Mouse (Mus musculus) kidney, adult 11 months (tissue): ENCODE results near the gene Six5.

Experiments
- DNase-seq: peaks from one replicate; pipeline ENCODE4 v3.0.0; 2022

Gene Six5

DNA sequence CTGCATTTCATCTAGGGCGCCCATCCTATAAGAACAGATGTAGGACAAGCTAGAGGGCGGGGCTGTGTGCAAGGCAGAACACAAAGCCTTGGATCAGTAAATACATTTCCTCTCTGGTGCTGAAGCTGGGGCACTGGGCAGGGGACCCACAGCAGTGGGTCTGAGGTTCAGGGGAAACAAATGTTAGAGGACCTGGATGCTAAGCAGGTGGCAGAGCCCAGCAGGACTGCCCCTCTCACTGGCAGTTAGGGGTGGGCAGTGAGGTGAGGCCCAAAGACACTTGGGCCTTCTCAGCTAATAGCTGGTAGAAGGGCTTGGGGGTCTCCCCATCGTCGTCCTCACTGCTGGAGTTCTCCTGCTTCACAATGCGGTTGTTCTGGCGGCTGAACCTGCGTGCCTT is 4.4 kb downstream of the Six5 start:
- no peak for DNase-seq

DNA sequence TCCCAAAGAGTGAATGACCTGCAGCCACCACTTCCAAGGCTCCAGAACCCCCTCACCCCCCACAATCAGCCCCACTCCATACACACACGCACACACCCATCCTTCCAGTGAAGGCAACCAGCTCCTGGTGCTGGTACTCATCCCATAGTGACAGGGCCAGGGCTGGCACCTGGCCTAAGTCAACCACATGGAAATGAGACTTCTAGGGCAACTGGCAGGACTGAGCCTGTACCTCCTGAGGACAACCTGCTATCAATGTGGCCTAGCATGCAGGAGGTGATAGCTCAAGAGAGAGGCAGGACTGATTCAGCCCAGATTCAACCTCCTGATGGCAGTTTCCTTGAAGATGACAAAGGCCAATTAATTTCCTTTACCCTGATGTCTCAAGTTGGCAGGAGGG is 5.9 kb downstream of the Six5 start:
- DNase-seq, result no peak

DNA sequence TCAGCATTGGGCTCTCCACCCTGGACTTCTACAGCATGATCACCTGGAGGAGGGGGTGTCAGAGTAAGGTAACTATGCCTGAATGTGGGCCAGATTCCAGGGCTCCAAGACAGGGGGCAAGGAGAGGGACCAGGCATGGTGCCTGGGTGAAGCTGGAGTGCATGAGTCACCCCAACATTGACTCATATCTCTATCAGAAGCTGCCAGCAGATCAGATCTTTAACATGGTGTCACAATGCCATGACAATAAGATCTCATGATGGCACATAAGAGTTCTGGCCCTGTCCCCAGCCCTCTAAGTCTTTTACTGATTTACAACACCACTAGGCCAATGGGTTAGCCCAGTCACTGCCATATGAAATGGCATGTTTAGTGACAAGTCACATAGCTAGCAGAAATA is 9.3 kb downstream of the Six5 start:
- DNase-seq, result no peak

DNA sequence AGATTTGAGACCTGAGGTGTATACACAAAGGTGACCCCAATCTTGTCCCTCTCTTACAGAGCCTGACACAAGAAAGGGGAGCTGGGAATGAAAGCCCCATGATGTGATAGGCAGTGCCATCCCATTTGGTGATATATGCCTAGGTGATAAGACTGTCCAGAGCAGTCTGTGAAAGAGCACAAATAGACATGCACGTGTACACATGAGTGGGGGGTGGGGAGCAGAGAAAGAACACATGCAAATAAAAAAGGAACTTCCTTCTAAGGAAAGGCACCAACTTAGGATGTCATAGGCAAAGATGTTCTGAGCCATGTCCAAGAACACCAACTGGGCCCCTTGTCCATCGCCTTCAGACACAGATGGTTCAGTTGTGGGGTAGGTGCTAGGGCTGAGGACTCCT is 10.1 kb downstream of the Six5 start:
- no peak for DNase-seq

DNA sequence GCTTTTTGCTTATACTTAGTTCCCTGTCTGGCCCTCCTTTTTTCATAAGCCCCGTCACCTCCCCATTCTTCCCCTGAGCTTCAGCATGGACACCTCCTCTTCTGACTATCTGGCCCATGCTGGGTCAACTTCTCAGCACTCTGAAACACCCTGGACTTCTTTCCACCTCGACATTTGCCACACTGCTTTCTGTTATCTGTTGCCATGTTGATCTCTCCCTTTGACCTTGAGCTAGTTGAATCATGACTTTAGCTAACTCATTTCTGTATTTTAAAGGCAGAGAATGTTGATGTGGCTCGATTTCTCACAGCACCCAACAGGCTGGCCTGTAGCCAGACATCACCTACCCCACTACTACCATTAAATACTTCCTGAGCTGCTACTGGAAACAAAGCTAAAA is 13.0 kb downstream of the Six5 start:
- no peak for DNase-seq

DNA sequence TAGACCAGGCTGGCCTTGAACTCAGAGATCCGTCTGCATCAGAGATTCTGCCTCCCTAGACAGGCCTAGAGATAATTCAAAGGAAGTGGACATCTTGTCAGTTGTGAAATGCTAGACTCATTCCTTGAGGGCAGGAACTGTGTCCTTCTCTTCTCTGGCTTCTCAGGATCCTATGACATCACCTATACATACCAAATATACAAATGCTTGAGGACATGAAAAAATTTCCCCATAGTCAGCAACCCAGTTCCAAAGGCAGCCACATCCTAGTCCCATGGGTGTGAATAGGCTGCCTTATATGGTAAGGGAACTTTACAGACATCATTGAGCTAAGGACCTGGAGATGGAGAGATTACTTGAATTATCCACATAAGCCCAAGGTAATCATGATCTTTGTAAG is 15.2 kb downstream of the Six5 start:
- DNase-seq, result no peak

DNA sequence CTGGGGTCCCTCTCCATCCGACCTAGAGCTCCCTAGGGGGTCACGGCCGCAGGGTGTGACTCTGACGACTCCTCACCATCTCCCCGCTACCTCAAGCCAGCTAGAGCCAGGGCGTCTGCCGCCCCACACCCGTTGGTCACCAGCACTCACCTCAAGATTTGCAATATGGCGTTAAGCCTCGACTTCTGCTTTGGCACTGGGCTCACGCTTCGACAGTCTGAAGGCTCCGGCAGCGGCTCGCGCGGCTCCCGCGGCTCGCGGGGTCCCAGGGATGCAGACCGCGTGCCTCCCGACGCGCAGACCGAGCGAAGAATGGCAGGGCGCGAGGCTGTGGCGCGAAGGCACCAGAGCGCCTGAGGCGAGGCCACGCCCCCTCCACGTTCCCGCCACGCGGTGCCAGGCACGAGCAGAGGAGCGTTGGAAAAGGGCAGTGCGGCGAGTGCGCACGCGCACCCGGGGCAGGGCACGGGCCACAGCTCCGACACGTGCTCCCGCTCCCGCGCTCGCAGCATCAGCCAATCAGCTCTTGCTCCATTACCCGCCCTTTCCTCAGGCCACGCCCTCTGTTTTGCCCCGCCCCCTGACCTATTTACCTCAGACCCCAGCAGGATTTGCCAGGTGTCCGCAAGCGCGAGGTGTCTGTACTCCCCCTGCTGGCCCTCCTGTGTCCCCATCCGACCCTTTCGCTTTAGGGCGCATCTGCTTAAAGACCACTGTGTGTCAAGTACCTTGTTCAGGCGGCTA is 23.8 kb downstream of the Six5 start, which contains the start of gene Gm4969:
TSS of gene Gm4969 (minus strand) at position 341 of the 744 bp plus-strand sequence.
- peak; percentile 70 for DNase-seq

DNA sequence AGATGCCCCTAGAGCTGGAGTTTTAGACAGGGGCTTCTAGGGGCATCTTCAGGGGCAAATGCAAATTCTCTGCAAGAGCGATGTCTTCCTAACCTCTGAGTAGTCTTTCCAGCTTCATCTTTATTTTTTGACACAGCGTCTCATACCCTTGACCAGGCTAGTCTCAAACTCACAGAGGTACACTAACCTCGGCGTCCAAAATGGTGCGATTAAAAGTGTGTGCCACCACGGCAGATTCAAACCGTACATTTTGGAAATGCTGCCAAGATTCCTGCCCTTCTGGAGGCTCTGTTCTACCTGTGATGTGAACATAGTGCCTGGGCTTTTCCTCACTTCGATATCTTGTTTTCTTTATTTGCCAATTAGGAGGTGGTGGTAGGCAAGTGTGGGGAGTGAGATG is 24.7 kb downstream of the Six5 start:
- DNase-seq, result no peak

DNA sequence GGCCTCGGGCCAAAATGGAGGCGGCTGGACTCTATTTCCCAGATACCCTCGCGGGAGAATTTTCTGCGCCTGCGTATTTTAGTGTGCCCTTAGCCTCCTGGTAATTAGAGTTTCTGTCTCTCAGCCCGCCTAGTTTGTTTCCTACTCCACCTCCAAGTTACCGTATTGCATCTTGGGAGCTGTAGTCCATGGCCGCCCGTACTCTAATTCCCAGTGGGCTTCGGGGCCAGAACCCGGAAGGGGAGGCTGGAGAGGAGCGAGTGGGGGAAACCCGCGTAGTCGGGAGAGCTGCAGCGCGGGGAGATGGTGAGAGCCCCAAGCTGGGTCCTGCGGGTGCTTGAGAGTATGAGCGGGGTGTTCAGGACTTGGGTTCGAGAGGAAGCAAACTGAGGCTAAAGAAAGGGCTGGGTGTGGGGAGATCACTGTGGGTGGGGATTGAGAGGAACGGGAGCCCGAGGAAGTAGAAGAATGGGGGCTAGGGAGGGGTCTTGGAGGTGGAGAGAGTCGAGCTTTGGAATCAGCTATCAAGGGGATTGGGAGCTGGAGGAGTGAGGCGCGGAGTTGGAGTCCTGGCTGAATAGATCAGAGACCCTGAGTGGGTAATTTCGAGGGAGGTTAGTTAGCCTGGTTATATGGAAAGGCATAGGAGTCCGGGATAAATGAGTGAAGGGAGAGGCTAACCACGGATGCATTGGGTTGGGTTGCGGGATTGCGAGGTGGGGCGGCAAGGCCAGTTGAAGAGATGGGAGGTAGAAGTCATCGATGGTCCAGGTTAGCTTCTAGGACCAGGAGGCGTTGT is 25.4 kb downstream of the Six5 start, which contains the start of gene Fbxo46:
TSS of gene Fbxo46 (plus strand) at position 229 of the 799 bp plus-strand sequence.
- peak; percentile 97 for DNase-seq

DNA sequence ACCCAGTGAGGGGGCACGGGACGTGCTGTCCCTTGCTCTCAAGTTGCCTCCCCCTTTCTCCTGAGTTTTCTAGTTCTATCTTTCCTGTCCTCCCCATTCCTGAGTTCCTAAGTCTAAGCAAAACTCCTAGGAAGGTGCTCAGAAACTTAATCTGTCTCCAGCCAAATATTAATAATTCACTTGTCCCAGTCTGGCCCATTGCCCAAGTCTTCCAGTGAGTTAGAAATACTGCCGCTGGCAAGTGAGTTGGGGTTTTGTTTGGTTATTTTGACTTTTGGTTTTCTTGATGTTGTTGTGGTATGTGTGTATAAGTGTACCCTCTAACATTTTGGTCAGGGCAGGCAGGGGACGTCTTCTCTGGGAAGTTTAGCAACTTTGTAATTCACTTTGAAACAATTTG is 27.3 kb downstream of the Six5 start:
- DNase-seq, result peak; percentile 46

DNA sequence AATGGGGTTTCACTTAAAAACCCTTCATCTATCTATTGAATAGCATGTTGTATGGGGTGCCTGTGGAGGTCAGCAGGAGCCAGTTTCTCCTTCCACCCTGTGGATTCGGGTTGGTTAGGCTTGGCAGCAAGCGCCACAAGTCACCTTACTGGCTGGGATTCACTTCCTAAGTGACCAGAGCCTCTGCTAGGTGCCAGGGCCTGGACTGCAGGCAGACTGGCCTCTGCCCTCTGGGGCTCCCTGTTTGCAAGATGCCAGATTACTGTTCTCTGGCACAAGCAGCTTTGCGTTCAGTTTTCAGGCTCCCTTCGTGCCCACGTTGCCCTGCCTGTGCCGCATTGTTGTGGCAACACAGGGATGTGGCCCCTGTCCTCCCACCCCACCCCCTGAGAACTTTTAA is 30.3 kb downstream of the Six5 start:
- peak; percentile 56 for DNase-seq

DNA sequence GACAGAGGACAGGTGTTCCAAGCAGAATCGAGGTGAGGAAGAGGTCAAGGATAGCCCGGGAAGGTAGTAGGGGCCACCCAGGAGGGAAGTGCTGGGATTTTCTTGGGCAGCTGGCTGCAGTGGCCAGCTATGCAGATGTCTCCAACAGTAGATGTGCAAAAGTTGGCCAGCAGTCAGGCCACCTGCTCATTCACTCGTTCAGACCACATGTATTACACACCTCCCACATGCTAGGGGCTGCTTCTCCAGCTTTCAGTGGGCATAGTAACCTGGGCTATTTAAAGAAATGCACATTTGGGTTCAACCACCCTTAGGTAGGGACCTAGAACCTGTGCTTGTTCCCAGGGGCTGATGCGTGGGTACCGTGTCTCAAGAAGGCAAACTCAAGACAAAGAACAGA is 33.4 kb downstream of the Six5 start:
- no peak for DNase-seq

DNA sequence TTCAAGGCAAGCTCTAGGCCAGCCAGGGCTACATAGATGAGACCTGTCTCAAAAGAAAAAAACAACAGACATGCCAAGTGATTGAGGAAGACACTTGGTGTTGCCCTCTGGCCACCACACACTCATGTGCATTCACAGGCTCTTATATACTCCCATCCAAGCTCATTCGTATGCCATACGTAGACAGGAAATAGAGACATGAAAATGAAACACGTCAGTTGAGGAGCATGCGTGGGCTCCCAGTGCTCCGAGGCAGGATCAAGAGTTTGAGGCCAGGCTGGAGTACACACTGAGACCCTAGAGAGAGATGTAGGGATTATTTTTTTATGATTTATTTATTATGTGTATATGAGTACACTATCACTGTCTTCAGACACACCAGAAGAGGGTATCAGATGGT is 35.0 kb downstream of the Six5 start:
- DNase-seq, result no peak

DNA sequence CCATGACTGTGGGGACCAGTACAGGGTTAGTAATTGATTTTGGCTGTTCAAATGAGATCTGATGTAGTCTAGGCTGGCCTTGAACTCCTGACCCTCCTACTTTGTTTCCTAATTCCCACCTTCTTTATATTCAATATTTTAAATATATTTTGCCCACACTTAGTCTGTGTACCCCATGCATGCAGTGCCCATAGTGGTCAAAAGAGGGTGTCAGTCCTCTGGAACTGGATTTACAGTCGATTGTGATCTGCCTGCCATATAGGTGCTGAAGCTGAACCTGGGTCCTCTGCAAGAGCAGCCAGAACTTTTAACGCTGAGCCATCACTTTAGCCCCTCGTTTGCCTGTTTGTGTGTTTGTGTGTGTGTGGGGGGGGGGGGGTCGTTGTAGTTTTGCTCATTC is 36.3 kb downstream of the Six5 start:
- DNase-seq, result no peak

DNA sequence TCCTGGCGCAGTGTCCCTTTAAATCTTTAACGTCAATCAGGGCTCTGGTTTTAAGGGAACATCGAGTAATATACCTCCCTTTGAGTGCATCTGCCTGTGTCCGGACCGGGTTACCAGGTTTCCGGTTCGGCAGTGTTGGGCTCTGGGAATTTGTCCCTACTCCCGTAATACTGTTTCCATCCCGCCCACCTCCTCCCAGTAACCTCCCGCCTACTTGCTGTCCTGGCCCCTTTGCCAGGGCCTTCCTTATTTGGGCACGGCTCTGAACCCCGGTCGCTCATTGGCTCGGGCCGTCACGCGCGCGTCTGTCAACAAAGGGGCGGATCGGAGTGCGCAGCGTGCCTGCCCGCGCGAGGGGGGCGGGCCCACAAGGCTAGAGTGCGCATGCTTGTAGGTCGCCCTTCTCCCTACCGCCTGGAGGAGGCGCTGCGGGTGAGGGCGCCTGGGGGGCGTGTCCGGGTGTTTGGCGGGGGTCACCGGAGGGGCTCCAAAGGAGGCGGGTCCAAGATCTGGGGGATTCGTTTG is 37.0 kb downstream of the Six5 start:
- DNase-seq, result peak; percentile 99

DNA sequence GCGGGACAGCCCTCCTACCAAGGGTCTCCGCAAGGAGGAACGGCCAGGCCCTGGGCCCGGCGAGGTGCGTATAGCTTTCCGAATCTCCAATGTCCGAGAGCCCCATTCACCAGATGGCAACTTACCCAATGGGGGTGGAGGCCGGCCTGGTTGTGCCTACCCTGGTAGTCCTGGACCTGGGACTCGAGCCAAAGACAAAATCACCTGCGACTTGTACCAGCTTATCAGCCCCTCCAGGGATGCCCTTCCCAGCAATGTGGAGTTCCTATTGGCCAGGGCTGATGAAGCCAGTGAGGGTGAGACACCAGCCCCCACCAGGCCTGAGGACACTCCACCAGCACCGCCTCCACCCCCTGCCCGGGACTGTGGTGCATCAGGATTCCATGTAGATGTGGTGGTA is 41.8 kb downstream of the Six5 start:
- DNase-seq, result no peak

DNA sequence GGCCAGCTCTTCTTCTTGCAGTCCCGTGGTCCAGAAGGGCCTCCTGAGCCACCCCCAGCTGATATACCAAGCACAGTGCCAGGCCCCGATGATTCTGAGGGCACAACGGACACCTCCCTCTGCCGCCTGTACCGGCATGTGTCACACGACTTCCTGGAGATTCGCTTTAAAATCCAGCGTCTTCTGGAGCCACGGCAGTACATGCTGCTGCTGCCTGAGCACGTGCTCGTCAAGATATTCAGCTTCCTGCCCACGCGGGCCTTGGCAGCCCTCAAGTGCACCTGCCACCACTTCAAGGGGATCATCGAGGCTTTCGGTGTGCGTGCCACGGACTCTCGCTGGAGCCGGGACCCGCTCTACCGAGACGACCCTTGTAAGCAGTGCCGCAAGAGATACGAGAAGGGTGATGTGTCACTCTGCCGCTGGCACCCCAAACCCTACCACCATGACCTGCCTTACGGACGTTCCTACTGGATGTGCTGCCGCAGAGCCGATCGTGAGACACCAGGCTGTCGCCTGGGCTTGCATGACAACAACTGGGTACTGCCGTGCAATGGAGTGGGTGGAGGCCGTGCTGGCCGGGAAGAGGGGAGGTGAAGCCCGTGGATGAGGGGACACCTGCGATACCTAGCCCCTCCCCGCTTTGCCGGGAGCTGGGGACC is 42.4 kb downstream of the Six5 start:
- no peak for DNase-seq

DNA sequence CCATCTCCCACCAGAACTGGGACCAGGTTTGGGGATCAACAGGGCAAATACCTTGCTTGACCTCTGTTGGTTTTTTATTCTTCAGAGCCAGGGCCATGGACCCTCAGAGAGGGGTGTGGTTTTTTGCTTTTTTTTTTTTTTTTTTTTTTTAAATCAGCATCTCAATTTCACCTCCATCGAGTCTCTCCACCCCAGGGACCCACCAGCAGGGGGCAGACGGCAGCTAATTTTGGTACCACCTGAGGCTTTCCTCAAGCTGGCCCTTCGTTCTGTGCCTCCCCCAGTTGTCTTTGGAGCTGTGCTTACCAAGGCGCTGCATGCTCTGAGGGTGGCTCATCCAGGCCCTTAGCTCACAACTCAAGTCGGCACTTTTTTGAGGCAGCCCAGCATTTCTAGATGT is 43.0 kb downstream of the Six5 start:
- DNase-seq, result no peak

DNA sequence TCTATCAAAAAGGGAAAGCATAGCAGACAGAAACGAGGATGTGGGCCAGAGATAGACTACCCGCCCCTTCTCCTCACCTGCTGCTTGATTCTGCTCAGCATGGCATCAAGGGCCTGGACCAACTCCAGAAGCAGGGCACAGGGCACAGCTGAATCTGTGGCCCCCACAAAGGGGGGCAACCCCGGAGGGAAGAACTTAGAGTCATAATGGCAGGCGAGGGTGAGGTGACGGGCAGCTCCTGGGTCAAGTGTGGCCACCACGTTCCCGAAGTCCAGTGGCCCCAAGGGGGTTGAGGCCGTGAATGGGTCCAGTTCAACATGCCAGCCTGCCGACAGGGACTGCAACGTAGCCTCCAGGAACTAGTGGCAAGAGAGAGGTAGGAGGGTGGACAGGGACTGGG is 52.4 kb downstream of the Six5 start:
- no peak for DNase-seq

DNA sequence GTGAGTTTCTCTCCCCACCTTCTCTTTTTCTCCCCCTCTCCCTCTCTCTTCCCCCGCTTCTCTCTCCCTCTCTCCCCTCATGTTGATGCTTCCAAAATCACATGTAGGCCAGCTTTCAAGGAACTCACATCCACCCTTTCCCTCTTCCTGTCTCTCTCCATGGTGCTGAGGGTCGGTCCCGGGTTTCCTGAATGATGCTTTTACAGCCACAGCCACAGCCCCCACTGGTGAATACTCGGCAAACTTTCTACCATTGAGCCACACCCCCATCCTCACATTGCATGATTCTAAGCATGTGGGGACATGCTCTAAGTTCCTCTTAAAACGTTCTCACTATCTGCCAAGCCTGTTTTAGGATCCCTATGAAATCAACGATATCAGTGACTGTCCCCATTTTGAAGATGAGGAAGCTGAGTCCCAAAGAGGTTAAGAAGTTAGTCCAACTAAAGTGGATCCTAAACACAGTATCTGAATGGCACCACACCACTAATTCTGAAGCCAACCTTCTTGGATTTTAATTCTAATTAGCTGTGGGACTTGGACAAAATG is 53.2 kb downstream of the Six5 start:
- no peak for DNase-seq
